Mouse (Mus musculus) lung, embryonic 15.5 days (tissue): Measurements from ENCODE around the gene Ddx56. TPM values are rescaled to one million over a fixed set of nuclear protein-coding genes. Genes with fewer than 3 reads are reported as not detected.

Experiments
- ATAC-seq: fragments of 200-750 bp; cut with Nextera tagmentation; 2 replicates; pipeline ENCODE4 v1.8.0; 2017; ENCODE audit warnings: moderate number of reproducible peaks, borderline replicate concordance; ENCODE audit not compliant: low FRiP score, low TSS enrichment; ENCODE audit errors: extremely low read depth
- H3K27ac ChIP-seq: fragments of 300-500 bp; sonication (generic); 2 replicates; pipeline ENCODE4 v1.5.1; 2015; ENCODE audit warnings: moderate library complexity, mild to moderate bottlenecking, inconsistent platforms
- H3K27me3 ChIP-seq: fragments of 300-500 bp; sonication (generic); 2 replicates; pipeline ENCODE4 v1.6.1; 2015; ENCODE audit warnings: inconsistent platforms
- H3K36me3 ChIP-seq: fragments of 300-500 bp; sonication (generic); 2 replicates; pipeline ENCODE4 v1.6.1; 2015; ENCODE audit warnings: inconsistent platforms
- H3K4me1 ChIP-seq: fragments of 300-500 bp; sonication (generic); 2 replicates; pipeline ENCODE4 v1.6.1; 2015; ENCODE audit warnings: inconsistent platforms
- H3K4me2 ChIP-seq: fragments of 300-500 bp; sonication (generic); 2 replicates; pipeline ENCODE4 v1.6.1; 2015; ENCODE audit warnings: inconsistent platforms, mild to moderate bottlenecking, moderate library complexity
- H3K4me3 ChIP-seq: fragments of 300-500 bp; sonication (generic); 2 replicates; pipeline ENCODE4 v1.5.1; 2015; ENCODE audit warnings: mild to moderate bottlenecking, inconsistent platforms
- H3K9ac ChIP-seq: fragments of 300-500 bp; sonication (generic); 2 replicates; pipeline ENCODE4 v1.6.1; 2015; ENCODE audit warnings: inconsistent platforms
- H3K9me3 ChIP-seq: fragments of 300-500 bp; sonication (generic); 2 replicates; pipeline ENCODE4 v1.6.1; 2016; ENCODE audit warnings: inconsistent platforms
- WGBS: fragments of 180-500 bp; shearing (Covaris S2); methylation state at CpG from one replicate; pipeline ENCODE4 v1.1.7; 2015; 5-methylcytosine and 5-hydroxymethylcytosine counted together
- polyA plus RNA-seq: library from polyadenylated mRNA; unstranded; fragments of >200 nt; fragmentation: Nextera tagmentation; extraction: Ambion mirVana; gene quantifications from 2 replicates; pipeline ENCODE4 v1.2.1, GENCODE M21; 2015

Ddx56 gene
- polyA plus RNA-seq, result 89.7 and 91.0 TPM in 2 replicates

DNA sequence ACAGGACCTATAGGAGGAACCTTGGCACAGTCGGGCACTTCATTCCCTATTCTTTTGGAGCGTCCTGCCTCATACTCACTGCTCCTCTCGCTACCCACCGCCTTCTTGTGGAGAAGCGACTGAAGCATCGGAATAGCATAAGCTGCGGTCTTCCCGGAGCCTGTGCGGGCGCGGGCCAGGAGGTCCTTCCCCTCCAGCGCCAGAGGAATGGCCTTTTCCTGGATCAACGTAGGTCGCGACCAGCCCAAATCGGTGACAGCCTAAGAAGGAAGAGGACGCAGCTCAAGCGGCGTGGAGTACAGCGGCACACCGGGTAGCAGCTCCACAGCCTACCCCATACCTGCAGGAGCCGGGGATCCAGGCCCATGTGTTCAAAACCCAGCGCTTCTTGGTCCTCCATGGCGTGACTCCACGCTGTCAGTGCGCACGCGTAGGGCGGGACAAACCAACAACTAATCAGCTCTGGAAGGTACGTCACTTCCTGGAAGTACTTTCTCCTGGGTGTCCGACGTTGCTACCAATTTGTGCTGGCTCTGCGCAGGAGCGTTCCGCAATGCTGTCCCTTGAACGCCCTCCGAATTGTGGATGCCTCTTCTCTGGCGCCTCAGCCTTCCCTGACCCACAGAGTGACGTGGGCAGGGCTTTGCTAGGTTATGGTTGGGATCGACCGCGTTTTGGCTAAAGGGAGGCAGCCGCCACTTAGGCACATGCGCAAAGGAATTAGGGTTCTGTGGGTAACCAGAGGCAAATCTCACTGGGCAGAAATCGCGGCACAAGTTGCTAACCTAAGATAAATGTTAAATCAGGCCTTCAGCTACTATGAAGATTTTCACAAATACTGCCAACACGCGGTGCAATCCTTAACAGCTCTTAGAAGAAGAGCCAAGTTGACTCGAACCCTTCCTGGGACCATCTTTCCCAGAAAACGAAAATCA lies at the start of gene Ddx56:
Ddx56 (minus strand) TSS at position 453 of the 935 bp plus-strand sequence.
- peaks cover 59% of the 10 kb centered on the region for H3K36me3 ChIP-seq
- peak within 1 kb of the TSS; percentile 76 for H3K4me3 ChIP-seq
- H3K9me3 ChIP-seq, result no peaks in the 10 kb centered on the region
- peak; percentile 98 for ATAC-seq
- H3K27ac ChIP-seq, result peak within 1 kb of the TSS; percentile 97
- no peaks in the 10 kb centered on the region for H3K27me3 ChIP-seq
- H3K4me1 ChIP-seq, result peaks cover 8% of the 10 kb centered on the region
- 2% methylated on average over 50 of the region's 50 CpGs for WGBS
- H3K4me2 ChIP-seq, result peak within 1 kb of the TSS; percentile 87
- peak within 1 kb of the TSS; percentile 79 for H3K9ac ChIP-seq

DNA sequence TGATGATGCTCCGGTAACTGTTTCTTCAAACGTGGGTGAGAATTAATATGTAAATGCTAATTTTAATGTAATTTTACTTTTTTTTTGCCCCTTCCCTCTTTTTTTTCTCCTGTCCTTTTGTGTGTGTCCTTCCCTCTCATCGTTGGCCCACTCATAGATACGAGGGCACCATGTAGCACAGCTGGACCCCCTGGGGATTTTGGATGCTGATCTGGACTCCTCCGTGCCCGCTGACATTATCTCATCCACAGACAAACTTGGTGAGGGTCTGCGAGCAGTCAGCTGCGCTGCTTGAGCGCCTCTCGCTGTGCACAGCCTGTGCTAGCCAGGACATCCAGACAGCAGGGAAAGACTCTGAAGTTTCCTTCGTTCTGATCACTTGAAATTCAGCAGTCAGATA lies 49.2 kb upstream of the Ddx56 start:
- ATAC-seq, result no peak
- H3K9me3 ChIP-seq, result no peaks in the 10 kb centered on the region
- no peak overlapping the region for H3K4me2 ChIP-seq
- no peak overlapping the region for H3K4me3 ChIP-seq
- 92% methylated on average over 11 of the region's 11 CpGs for WGBS
- H3K36me3 ChIP-seq, result peaks cover 53% of the 10 kb centered on the region
- H3K4me1 ChIP-seq, result no peaks in the 10 kb centered on the region
- H3K27ac ChIP-seq, result no peak overlapping the region
- H3K27me3 ChIP-seq, result no peaks in the 10 kb centered on the region
- H3K9ac ChIP-seq, result no peak overlapping the region

DNA sequence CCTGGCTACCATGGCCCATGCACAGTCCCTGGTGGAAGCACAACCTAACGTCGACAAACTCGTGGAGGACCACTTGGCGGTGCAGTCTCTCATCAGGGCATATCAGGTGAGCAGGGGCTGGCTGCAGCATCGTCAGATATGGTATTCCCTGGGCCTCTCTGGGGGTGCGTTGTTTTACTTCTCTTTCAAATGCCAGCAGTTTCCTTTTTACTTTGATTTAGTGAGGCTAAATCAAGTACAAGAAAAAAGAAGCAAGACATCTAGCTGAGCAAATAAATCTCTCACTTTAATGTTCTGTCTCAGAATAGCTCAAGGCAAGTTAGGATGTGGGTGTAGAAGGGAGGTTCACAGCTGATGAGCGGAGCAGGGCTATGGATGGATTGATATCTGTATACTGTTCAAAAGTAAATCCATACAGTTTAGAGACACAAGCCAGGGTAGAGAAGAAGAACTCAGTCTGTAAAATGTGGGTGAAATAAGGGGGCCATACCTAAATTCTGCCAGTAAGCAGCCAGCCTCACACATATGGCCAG lies 46.4 kb upstream of the Ddx56 start:
- Histone ChIP-seq H3K9me3 (no peaks in the 10 kb centered on the region), H3K9ac (no peak overlapping the region), H3K4me3 (no peak overlapping the region), H3K36me3 (peaks cover 50% of the 10 kb centered on the region), H3K27me3 (no peaks in the 10 kb centered on the region), H3K4me2 (no peak overlapping the region), H3K27ac (no peak overlapping the region), H3K4me1 (no peaks in the 10 kb centered on the region)
- no peak for ATAC-seq
- 90% methylated on average over 7 of the region's 7 CpGs for WGBS

DNA sequence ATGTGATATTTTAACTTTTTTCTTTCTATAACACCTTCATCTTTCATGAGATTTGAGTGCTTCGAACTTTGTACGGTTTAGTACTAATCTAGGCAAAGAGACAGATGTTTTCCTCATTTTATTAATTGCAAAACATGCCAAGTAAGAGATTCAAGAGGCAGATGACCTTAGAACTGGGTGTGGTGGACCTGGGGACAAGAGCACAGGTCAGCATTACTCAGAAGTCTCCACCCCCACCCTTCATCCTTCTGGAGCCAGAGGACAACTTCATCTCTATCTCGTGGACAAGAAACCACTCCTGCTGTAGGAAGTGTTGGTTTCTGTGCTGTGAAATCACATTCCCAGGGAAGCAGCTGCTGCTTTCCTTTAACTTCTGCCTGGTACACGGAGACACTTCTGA lies 40.6 kb upstream of the Ddx56 start:
- Histone ChIP-seq H3K27me3 (no peaks in the 10 kb centered on the region), H3K4me2 (no peak overlapping the region), H3K27ac (no peak overlapping the region), H3K36me3 (peaks cover 34% of the 10 kb centered on the region), H3K9ac (no peak overlapping the region), H3K9me3 (no peaks in the 10 kb centered on the region), H3K4me1 (no peaks in the 10 kb centered on the region), H3K4me3 (no peak overlapping the region)
- no peak for ATAC-seq
- WGBS, result 91% methylated on average over 4 of the region's 4 CpGs

DNA sequence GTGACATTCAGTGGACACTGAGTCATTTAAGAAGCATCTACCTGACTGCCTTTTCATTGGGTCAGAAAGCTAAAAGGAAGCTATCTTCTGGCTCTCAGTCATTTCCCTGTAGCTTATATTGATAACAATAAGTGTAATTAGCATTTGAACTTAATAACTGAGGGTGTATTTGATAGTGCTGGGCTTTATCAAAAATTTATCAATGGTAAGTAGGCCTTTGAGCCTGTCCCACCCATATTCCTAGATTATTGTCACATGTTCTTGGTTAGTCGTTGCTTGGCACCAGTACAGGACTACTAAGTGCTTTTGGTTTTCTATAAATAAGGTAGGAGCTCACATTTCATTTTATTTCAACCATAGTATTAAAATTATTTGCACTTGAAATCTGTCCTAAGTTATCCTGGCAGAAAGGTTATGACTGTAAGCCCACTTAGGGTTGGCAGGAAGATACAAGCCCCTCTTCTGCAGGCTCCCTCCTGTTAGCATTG lies 38.4 kb upstream of the Ddx56 start:
- H3K36me3 ChIP-seq, result peaks cover 35% of the 10 kb centered on the region
- WGBS, result 77% methylated on average over 1 of the region's 1 CpGs

DNA sequence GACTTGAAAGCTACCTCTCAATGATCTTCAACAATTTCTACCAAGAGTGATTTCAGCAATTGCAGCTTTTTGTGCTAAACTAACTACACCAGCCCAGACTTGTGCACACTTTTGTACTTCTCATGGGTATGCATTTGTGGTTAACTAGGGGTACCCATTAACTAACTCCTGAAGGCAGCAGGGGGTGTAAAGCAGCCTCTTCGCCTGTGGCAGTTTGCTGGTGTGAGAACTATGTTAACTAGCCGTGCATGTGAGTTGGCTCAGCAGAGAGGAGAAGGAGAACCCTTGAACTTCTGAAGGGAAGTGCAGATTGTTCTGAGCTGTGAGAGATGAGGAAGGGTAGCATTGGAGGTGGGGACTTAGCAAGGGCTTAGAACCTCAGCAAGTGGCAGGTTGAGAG lies 35.2 kb upstream of the Ddx56 start:
- Histone ChIP-seq H3K4me2 (no peak overlapping the region), H3K27me3 (no peaks in the 10 kb centered on the region), H3K27ac (no peak overlapping the region), H3K4me1 (no peaks in the 10 kb centered on the region), H3K9ac (no peak overlapping the region), H3K4me3 (no peak overlapping the region), H3K9me3 (no peaks in the 10 kb centered on the region), H3K36me3 (peaks cover 49% of the 10 kb centered on the region)
- 96% methylated on average over 2 of the region's 2 CpGs for WGBS
- ATAC-seq, result no peak

More for the DNA sequence above, 38.4 kb upstream of the Ddx56 start:
- no peak overlapping the region for H3K27ac ChIP-seq
- no peaks in the 10 kb centered on the region for H3K27me3 ChIP-seq
- no peak overlapping the region for H3K9ac ChIP-seq
- no peak overlapping the region for H3K4me3 ChIP-seq
- H3K9me3 ChIP-seq, result no peaks in the 10 kb centered on the region
- no peak for ATAC-seq
- H3K4me2 ChIP-seq, result no peak overlapping the region
- no peaks in the 10 kb centered on the region for H3K4me1 ChIP-seq

DNA sequence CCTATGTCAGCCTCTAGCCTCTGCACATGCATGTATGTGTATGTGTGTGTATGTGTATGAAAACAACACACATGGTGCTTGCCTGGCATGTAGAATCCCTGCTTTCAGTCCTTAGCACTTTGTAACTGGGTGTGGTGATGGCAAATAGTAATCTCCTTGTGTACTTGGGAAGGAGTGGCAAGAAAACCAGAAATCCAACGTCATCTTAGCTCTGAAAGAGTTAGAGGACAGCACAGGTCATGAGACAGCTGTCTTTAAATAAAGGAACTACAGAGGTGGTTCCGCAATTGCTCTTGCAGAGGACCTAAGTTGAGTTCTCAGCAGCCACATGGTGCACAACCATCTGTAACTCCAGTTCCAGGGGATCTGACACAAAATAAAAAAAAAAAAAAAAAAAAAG lies 31.9 kb upstream of the Ddx56 start:
- no peaks in the 10 kb centered on the region for H3K27me3 ChIP-seq
- H3K9me3 ChIP-seq, result no peaks in the 10 kb centered on the region
- H3K36me3 ChIP-seq, result peaks cover 45% of the 10 kb centered on the region
- WGBS, result 80% methylated on average over 2 of the region's 2 CpGs
- no peak overlapping the region for H3K9ac ChIP-seq
- no peaks in the 10 kb centered on the region for H3K4me1 ChIP-seq
- ATAC-seq, result no peak
- no peak overlapping the region for H3K4me2 ChIP-seq
- no peak overlapping the region for H3K27ac ChIP-seq
- H3K4me3 ChIP-seq, result no peak overlapping the region

DNA sequence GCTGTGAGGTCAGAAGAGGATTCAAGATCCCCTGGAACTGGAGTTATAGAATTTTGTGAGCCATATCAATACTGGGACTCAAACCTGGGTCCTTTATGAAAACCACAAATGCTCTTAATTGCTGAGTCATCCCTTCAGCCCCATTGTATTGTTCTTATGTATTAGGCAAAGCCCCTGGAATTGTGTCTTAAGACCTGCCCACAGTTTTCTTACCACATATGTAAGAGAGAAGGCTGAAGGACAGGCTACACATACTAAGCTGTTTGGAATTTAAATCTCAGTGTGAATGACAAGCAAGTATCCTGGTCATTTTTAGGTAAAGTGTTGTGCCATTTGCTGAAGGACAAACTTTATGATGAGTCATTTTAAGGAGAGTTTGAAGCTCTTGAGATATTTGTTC lies 28.5 kb upstream of the Ddx56 start:
- H3K4me2 ChIP-seq, result no peak overlapping the region
- no peak overlapping the region for H3K4me3 ChIP-seq
- H3K9me3 ChIP-seq, result no peaks in the 10 kb centered on the region
- ATAC-seq, result no peak
- H3K27ac ChIP-seq, result no peak overlapping the region
- H3K27me3 ChIP-seq, result no peaks in the 10 kb centered on the region
- peaks cover 33% of the 10 kb centered on the region for H3K36me3 ChIP-seq
- H3K9ac ChIP-seq, result no peak overlapping the region
- peaks cover 7% of the 10 kb centered on the region for H3K4me1 ChIP-seq

DNA sequence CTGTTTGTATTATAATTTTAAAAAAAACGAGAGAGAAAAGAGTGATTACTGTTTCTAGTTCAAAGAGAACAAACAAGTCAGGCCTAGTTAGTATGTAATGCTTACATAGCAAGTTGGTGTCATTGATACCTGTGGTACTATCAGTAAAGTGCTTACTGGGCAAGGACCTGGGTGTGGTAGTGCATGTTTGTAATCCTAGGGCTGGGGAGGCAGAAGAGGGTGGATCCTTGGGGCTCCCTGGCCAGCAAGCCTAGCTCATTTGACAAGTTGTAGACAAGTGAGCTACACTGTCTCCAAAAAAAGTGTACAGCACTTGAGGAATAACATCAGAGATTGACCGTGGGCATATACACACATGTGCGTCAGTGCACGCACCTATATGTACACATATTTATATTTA lies 27.1 kb upstream of the Ddx56 start:
- Histone ChIP-seq H3K27me3 (no peaks in the 10 kb centered on the region), H3K4me3 (no peak overlapping the region), H3K4me2 (no peak overlapping the region), H3K4me1 (peaks cover 7% of the 10 kb centered on the region), H3K9ac (no peak overlapping the region), H3K36me3 (peaks cover 26% of the 10 kb centered on the region), H3K27ac (no peak overlapping the region), H3K9me3 (no peaks in the 10 kb centered on the region)
- 85% methylated on average over 4 of the region's 4 CpGs for whole genome bisulfite sequencing
- ATAC-seq, result no peak

DNA sequence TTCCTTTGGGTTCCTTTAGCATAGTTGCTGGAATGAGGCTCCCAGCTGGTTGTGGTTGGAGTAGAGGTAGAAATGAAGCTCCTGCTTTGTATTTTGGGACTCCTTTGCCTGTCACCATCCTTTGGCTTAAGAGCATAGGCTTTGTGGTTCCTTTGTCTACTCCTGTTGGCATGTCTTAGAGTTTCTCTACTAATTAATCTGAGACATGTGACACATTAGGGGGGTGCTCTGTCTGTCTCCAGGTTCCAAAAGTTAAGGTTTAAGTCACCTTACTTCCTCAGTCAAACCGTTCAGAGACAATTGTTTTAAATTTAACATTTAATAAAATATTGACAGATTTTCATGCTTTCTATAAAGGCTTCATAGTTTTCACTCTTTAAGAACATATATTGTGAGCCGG lies 26.0 kb upstream of the Ddx56 start:
- H3K4me3 ChIP-seq, result no peak overlapping the region
- H3K4me1 ChIP-seq, result peaks cover 7% of the 10 kb centered on the region
- H3K36me3 ChIP-seq, result peaks cover 16% of the 10 kb centered on the region
- no peak for ATAC-seq
- no peaks in the 10 kb centered on the region for H3K9me3 ChIP-seq
- no peak overlapping the region for H3K9ac ChIP-seq
- no peaks in the 10 kb centered on the region for H3K27me3 ChIP-seq
- H3K27ac ChIP-seq, result no peak overlapping the region
- 86% methylated on average over 2 of the region's 2 CpGs for WGBS
- no peak overlapping the region for H3K4me2 ChIP-seq

DNA sequence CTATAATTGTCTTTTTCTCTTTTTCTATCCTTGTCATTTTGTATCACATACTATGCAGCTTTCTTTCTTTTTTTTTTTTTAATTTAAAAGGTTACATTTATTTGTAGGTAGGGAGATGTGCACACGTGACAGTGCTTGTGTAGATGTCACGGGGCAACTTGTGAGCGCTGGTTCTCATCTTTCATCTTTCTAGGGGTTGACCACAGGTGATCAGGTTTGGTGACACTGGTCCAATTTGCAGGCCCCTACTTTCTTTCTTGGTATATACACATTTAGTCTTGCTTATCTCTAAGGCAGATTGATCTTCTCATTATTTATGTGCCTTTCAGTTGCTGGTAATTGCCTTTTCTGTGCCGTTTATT lies 25.4 kb upstream of the Ddx56 start:
- Histone ChIP-seq H3K4me2 (peak overlapping the region; percentile 68), H3K27ac (no peak overlapping the region), H3K4me1 (peaks cover 7% of the 10 kb centered on the region), H3K36me3 (peaks cover 11% of the 10 kb centered on the region), H3K9me3 (no peaks in the 10 kb centered on the region), H3K27me3 (no peaks in the 10 kb centered on the region), H3K9ac (no peak overlapping the region), H3K4me3 (peak overlapping the region; percentile 67)
- ATAC-seq, result no peak
- WGBS, result 86% methylated on average over 4 of the region's 4 CpGs
